Mouse (Mus musculus): ENCODE results near the gene Ripply3. TPM values are rescaled to one million over a fixed set of nuclear protein-coding genes. Genes with fewer than 3 reads are reported as not detected.

The Ripply3 gene
- under 1 TPM in 1 of 2 experiments, not detected in 1; 0.36 TPM for polyA plus RNA-seq (2017; shearing (Covaris generic))

DNA sequence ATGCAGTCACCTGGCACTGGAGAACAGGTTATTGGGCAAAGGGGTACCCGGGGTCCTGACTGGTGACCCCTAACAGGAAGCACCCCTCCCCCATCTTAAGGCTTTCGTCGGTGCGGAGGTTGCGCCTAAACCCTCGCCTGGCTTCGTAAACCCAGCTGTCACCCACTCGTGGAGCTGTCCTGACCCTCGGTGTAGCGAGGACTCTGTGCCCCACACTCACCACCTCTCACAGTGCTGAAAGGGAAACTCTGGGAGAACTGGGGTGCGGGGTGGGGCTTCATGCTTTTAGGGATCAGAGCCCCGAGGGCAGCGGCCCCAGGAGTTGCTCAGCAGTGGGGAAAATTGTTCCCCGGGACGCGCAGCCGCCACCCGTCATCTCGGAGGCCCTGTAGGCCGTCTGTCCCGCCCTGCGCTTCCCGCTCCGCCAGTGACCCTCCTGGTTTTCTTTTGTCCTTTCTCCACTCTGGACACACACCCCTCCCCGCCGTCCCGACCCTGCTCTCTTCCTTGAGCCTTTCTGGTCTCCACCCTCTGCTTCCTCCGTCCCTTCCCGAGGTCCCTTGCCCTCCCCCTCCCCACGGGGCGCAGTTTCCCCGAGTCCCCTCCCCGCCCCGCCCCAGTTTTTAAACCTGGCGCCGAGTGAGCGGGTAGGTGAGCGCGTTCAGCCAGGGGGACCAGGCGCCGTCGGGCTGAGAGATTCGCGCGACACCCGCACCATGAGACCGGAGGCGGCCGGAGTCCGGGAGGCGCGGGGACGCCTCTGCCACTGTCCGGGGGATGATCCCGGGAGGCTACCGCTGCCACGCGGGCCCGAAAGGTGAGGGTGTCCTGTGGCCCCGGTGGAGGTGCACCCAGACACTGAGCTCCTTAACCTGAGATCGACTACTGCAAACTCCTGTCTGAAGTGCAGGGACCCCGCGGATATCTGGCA, at the start of gene Ripply3:
Ripply3 (plus strand) TSS at position 640 of the 931 bp plus-strand sequence.
- peak; percentile 15 for ATAC-seq

DNA sequence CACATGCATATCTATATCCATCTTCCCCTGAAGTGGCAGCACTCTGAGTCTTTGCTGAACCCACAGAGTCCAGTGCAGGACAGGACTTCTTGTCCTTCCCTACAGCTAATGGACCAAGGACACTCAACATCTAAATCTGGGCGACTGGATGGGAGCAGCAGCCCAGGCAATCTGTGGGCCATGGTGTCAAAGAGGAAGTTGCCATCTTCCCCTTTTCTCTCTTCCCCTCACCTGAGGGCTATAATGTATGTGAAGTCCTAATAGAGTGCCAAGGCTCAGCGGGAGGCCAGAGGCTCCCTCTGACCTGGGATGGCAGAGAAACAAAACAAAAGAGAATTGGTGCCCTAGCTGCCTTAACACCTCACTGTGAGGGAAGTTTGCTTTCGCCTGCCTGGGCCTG, 44.2 kb upstream of the Ripply3 start:
- no peak for ATAC-seq

DNA sequence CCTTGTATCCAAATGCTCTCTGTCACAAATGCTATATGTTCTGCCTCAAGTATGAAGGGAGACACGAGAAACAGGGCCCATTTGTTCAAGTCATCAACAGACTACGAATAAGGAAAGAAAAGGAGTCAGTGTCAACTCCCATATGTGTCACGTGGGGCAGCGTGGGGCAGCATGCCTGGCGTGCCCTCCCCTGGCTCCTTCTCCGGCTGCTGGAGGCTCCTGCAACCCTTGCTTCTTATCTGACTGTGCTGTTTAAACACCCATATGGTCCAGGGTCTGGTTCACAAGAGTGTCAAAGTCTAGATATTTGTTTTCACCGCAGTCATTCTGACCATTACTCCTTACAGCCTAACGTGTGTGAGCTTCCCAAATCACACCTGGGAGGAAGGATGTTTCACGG, 40.4 kb upstream of the Ripply3 start:
- no peak for ATAC-seq

DNA sequence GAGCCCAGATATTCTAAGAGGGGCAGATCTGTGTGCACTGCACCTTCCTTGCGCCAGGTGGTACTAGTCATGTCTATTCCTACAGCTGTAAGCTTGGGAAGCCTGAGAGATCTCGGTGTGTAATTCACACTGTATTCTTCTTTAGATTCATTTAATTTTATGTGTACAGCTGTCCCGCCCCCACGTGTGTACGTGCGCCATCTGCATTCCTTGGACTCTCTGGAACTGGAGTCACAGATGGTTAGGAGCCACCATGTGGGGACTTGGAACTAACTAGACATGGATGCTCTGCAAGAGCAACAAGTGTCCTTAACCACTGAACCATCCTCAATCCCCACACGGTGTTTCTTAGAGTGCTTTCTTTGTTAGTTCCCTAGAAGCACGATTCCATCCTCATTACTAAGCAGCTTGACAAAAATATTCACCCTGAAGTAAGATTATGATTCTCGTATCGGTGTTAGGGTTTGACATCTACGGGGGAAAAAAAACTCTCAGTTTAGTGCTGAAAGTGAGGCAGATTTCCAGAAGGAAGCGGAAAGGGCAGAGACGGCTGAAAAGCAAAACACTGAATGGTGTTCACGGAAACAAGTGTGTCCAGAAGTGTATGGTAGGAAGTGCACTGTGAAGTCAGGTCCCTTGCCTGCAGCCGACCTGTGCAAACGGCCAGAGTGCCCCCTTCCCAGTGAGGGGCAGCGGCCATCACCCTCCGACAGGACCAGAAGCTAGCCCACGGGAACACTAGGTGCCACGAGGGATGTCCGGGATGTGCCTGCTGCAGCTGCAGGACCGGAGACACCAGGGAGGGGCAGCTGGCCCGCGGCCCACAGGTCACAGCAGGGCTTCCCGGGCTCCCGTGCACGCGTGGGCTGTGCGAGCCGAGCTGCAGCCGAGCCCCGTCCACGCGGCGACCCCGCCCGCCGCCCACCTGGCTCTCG, 38.8 kb upstream of the Ripply3 start:
- ATAC-seq: peak; percentile 40

DNA sequence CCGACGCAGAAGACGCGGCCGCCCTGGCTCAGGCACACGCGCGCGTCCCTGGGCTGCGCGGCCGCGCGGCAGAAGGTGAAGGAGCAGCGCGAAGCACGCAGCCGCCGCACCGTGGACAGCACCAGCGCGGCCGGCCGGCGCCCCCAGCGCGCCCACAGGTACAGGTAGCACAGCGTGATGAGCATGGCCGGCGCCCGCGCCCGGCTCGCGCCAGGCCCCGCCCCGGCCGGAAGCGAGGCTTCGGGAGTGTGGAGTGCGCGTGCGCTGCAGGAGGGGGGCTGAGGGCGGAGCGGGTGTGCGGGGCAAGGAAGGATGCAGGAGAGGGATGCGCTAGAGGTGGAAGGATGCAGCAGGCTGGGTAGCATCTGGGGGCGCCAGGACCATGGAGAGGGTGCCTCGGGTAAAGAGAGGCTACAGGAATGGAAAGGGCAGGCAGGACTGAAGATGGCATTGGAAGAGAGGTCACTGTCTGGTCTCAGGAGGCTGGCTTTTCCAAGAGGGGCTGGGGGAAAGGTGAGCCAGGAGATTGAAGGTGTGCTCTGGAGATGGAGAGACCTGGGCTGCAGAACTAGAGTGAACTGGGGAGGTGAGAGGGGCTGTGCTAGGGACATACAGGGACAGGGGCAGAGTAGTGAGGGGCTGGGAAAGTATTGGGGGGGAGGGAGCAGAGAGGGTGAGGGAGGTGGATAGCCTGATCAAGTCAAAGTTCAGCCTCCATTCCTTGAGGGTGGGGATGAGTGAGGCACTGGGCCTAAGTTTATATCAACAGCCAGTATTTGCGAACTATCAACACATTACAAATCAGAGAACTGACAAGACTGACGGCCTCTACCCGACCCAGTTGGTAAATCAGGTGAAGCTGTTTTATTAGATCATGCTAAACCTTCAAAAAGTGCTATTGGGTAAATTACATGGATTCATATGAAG, 37.9 kb upstream of the Ripply3 start:
- peak; percentile 92 for ATAC-seq

DNA sequence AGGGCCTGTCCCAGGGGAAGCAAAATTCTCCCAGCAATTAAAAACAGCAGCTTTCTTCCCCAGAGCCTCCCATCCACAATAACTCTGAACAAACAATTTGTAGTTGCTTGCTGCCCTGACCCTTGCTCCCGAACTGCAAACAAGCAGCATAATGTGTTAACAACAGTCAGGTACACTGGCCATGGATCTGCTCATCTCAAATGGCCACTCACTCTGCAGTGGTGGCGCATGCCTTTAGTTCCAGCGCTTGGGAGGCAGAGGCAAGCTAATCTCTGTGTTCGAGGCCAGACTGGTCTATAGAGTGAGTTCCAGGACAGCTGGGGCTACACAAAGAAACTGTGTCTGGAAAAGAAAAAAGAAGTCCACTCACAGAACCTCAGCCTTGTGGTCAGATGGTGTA, 37.1 kb upstream of the Ripply3 start:
- no peak for ATAC-seq

DNA sequence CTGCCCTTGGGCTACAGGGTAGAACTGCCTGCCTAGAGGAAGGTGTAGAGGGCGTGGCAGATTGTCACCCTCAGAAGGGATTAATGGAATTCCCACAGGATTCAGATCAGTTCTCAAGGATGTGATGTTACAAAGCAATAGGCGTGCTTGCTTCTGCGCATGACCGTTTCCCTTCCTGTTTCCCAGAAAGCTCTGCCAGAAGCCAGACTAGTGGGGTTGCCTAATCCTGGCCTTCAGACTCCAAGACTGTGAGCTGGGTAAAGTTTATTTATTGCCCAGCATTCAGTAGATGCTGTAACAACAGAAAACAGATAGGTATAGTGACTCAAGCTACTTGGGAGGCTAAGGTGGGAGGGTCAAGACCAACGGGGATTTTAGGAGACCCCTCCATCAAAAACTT, 30.1 kb upstream of the Ripply3 start:
- no peak for ATAC-seq

DNA sequence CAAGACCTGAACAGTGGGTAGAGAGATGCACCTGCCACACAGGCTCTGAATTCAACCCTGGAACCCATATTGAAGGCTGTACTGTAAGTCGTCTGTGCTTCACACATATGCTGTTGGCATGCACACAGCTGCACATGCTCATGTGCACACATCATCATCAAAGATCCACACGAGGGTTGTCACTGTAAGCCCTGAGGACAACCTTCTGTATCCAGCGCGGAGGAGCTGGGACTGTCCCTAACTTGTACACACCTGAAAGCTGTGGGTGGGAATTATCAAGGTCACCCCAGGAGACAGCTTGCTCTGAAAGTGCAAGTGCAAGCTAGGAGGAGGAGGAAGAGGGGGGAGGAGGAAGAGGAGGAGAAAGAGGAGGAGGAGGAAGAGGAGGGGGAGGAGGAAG, 29.0 kb upstream of the Ripply3 start:
- peak; percentile 44 for ATAC-seq

DNA sequence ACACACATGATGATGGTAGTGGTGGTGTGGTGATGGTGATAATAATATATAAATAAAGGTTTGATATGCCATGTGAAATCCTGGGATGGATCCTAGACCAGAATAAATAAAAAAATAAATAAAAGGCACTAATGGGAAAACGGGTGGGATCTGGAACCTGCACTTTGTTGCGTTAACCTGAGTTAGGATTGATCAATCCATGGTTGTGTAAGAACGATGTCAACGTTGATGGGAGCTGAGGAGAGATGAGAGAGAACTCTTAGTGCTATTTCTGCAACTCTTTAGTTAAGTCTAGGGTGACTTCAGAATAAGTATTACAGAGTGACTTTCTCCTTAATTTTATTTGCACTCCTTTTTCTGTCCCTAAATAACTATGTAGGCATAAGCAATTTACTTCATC, 27.0 kb upstream of the Ripply3 start:
- ATAC-seq: no peak

DNA sequence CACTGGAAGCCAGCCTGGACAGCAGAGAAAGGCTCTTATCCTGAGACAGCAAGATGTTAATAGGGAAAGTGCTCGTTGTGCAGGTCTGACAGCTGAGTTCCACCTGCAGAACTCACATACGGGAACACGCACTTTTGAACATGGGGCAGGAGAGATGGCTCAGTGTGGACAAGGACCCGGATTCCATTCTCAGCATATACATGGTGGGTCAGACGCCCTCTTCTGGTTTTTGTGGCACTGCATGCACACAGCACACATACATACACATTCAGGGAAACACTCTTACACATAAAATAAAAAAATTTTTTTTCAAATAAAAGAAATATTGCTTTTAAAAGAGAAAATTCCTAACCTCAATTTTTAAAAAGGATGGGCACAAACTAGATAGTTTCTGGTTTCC, 26.5 kb upstream of the Ripply3 start:
- no peak for ATAC-seq

DNA sequence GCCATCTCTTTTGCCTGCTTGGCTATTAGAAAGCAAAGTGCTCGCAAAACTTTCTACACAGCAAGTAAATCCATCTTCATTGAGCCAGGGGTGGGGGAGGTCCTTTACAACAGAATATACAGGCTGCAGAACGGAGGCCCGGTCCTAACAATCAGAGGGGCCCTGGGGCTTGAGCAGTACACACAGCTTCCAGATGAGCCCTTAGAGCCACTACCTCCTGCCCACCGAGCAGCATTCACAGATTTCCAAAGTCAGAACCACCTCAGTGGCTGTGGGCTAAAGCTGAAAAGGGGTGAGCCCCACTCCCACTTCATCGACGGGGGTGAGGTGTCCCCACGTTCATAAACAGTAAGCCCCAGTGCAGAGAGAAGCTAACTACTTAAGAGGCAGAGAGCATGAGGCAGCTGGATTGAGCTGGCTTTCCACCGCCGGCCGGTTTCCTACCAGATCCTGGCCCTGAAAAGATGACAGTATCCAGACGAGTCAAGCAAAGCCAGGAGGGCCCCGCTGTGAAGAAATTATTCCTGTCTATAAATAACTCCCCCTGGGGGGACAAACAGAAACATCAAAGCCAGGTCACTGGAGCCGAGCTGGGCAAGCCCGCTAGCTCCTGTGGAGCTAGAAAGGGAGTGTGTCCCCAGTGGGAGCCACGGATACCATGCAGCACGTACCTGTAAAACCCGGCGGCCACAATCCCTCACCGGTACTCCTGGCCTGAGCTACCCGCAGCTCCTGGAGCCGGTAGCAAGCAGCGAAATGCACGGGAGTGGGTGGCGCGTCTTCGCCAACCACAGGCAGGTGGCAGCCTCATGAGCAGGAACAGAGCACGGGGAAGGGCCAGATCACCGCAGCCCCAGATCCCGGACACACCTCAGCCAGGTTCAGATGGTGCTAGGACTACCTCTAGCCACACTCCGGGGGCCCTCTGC, 25.7 kb upstream of the Ripply3 start:
- peak; percentile 69 for ATAC-seq

DNA sequence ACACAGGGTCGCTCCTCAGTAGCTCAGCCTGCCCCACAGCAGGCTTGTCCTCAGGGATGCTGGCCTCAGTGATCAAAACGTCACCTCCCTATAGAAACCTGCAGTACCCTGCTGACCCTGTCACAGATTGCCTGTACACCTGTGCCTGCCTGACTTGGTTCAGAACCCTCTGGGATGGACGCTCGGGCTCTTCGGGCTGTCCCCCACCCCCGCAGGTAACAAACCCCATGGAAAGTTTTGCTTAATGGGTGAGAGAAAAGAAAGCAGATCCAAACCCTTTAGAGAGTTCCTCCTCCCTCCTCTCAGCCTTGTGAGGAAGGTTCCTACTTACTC, 25.1 kb upstream of the Ripply3 start:
- peak; percentile 33 for ATAC-seq

DNA sequence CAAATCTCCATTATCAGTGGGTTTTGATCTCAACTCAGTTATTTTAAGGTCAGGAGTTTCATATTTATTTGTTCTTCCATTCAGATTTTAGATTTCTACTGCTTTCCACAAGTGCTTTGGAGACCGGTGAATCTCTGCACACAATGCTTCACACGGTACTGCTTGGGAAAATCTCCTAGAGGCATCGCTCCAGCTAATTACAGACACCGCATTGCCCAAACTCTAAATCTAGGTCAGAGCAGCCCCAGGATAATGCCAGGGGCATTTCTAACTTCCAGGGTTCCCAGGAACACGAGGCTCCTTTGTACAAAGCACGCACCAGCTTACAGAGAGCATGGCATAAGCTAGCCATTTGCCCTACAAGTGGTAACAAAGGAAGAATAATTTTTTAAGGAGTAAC, 20.7 kb upstream of the Ripply3 start:
- no peak for ATAC-seq

DNA sequence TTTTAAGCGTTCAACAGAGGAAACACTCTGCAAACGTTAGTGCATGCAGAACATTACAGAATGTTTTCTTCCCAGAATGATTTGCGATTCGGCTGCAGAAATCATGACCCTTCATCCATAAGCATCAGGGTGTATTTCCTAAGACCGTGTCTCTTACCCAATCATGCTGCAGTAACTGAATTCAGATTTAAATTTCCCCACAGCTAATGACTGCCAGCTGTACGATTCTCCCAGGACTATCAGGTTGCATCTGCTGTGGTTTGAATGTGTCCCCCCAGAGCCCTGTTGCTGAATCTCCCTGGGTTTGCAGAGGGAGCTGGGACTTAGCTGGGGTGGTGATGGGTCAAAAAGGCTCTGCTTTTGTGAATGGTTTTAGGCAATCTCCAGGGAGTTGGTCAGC, 20.3 kb upstream of the Ripply3 start:
- no peak for ATAC-seq

DNA sequence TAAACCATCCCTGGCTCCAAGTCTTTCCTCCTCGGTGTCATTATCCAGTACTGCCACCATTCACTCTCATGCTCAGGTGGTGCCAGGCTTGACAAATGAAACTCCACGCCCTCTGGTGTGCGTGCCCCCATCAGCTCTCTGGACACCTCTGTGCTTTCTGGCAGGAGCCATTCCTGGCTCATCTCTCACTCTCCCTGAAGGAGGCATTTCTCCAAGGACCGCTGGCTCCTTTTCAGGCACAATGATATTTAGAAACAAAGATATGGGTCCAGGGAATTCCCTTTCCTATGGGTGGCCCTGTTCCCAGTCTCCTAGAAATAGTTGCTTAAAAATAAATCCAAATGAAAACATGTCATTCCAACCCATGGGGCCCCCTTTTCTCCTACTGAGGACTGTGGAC, 19.2 kb upstream of the Ripply3 start:
- ATAC-seq: no peak

DNA sequence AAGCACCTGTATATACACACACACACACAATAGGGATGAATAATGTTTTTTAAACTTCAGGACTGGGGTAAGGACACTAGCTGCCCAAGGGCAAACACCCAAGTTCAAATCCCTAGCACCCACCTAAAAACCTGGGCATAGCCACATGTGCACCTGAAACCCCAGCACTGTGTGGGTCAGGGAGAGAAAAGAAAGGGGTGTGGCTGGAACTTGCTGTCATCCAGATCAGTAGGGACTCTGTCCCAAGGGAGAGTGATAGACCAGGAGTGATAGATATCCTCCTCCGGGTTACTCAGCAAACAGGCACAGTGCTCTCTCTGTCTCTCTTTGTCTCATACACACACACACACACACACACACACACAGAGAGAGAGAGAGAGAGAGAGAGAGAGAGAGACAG, 16.8 kb upstream of the Ripply3 start:
- ATAC-seq: no peak

DNA sequence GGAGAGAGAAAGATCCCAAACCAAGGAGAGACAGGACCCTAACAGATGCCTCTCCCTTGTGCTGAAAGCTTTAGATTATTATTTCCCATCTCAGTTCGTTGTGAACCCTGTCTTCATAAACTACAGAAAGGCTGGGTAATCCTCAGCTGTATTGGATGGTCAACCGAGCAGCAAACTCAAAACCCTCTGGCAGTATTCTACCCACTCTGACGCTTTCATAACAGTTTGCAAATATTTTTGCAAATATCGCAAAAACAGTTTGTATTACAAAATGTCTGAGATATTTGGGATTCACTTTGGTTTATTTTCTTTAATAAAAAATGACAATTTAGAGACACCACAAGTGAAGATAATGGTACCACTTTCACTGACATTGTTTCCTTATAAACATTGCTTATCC, 16.3 kb upstream of the Ripply3 start:
- no peak for ATAC-seq

DNA sequence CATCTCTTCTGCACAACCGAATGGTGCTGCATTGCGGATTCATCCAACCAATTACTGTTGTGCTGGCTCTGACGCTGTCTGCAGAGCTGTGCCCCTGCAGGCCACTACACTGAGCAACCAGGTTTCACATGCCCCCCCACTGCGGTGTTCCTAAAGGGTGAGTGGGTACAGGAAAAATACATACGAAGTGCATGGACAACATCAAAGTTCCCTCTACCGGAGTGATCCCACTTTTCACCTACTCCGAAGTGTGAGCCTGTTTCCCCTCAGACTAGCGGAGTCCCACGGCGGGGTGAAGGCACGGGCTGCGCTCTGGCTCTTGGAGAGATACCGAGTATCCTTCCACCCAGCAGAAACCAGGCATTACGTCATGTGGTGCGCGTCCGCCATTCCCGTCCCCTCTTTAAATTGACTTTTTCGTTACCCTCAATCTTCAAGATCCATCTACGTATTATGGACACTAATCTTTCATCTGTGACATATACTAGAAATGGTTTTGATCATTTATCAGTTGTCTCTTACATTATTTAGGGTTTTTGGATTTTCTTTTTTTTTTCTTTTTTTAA, 15.5 kb upstream of the Ripply3 start:
- ATAC-seq: peak; percentile 77

DNA sequence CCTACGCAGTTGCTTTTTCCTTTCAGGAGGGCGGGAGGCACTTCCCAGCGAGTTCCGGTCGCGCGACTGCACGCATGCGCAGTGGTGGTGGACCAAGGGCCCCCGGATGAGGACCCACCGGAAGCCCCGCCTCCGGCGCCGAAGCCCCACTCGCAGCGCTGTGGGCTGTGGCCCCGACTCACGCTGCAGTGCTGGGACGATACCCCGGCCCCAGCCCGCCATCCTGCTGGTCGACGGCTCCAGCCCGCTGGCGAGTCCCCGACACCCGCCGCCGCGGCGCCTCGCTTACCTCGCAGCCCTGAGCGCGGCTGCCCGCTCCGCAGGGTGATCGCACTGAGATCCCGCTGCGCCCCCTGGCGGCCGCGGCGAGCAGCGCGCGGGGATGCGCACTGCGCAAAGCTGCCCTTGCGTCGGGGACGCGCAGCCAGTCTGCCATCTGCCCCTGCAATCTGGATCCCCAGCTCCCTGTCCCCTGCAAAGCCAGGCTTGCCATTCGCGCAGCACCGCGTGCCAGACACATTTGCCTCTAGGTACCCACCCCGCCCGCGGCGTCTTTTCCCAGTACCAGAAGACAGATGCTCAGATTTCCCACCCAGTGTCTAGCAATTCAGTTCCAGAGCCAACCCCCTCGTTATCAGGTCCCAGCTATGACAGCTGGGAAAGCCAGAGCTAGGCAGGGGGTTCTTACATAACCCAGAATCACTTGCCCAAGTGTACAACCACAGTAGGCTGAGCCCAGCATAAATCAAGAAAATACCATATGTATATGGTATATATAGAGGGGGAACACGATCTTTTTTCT, 14.8 kb upstream of the Ripply3 start, which contains the start of gene Hlcs:
Hlcs (minus strand) TSS at position 343 of the 802 bp plus-strand sequence.
- ATAC-seq: peak; percentile 84

DNA sequence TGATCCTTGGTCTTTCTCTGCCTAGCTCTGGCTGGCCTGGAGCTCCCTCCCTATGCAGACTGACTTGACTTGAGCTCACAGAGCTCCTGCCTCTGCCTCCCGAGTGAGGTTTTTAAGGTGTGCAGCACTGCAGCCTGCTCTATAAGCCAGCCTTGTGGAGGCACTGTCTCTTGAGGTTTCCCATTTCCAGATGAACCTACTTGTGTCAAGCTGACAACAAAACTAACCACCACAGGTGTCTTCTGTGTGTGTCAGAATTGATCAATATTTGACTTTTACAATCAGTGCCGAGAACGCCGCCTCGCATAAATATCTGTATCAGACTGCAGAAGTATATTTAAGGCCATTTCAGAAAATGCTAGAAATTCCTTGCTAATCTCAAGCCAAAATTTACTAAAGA, 13.6 kb upstream of the Ripply3 start:
- ATAC-seq: no peak

All from activated CD4-positive, CD25-positive, alpha-beta regulatory T cell, adult 4 months (primary cell).